Mouse (Mus musculus) sigmoid colon, adult 10 weeks (tissue): ENCODE measurements around the gene Ccdc190. TPM values are rescaled to one million over a fixed set of nuclear protein-coding genes. Genes with fewer than 3 reads are reported as not detected.

Source experiments
- polyA plus RNA-seq: library from polyadenylated mRNA; stranded (reverse); fragments of 350-450 nt; fragmentation: Illumina TruSeq; extraction: RNeasy Lipid Tissue Mini Kit (QIAGEN cat#74804); gene quantifications from one replicate; pipeline ENCODE4 v1.2.3, GENCODE M21; 2014; ENCODE audit warnings: low read depth, low replicate concordance

Gene Ccdc190
- polyA plus RNA-seq: not detected

DNA sequence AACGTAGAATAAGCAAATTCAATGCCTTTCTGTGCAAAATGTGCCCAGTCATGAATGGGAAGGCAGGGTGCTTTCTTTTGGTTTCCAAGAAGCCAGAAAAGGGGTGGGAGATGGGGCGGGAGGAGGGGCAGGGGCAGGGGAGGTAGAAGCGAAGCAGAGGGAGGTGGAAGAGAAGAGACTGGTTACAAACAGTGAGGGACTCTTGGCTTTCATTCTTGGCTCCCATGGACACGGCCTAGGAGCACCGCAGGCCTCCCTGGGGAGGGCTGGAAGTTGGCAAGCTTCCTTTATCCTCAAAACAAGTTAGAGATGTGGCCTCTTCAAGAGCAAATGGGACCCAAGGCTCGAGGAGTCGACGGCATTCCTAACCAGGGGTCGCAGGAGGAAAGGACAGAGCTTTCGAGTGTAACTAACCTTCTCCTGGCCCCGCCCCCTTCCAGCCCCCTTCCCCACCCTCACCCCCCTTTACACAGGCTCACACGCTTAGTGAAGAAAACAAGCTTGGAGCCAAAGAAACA is at the start of gene Ccdc190:
TSS of gene Ccdc190 (plus strand) at position 195 of the 518 bp plus-strand sequence.

DNA sequence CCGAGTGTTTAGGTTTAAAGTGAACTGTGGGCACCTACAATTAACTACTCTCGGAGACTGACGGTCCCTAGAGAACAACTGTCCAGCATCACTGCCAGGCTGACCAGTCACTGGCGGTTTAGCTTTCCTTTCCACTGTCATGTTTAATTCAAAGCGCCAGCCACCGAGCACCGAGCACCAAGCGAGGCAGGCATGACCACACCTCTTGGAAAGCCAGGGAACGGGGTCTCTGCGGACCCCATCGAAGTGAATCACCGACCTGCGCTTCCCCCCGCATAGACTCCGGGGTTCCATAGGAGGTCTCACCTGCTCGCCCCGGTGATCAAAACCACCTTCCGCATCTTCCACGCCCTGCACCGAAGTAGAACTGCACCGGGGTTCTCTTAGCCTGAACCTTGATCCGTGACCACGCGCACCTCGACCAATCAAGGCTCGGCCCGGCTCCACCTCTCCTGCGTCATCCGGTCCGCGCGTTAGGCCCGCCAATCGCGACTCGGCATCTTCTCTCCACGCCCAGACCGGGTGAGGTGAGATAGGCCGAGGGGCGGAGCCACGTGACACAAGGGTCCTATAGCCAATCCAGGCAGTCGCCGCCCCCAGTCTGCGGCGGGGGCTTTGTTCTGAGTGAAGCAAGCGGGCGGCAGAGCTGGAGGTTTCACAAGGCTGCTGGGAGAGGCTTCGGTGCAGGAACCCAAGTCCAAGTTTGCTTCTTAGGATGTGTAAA is 40.5 kb downstream of the Ccdc190 start, which contains the start of gene Hsd17b7:
TSS of gene Hsd17b7 (minus strand) at position 450 of the 724 bp plus-strand sequence.

Other genes starting within 250 kb of the Ccdc190 start
- gene Rgs4, start 181.0 kb upstream of the Ccdc190 start, polyA plus RNA-seq: 16.3 TPM
- 18.1 TPM for gene Hsd17b7, start 40.6 kb downstream of the Ccdc190 start, polyA plus RNA-seq
- gene Ddr2, start 182.1 kb downstream of the Ccdc190 start, polyA plus RNA-seq: 57.8 TPM
- 245 TPM for gene Uap1, start 246.3 kb downstream of the Ccdc190 start, polyA plus RNA-seq